Mouse (Mus musculus) neural tube, embryonic 14.5 days (tissue): ENCODE measurements around the gene Cmip. TPM values are rescaled to one million over a fixed set of nuclear protein-coding genes. Genes with fewer than 3 reads are reported as not detected.

Experiments used
- ATAC-seq: fragments of 200-750 bp; cut with Nextera tagmentation; 2 replicates; pipeline ENCODE4 v1.8.0; 2017; ENCODE audit warnings: low read depth, mild to moderate bottlenecking, moderate TSS enrichment, moderate library complexity
- H3K27ac ChIP-seq: fragments of 300-500 bp; sonication (generic); 2 replicates; pipeline ENCODE4 v1.5.1; 2014; ENCODE audit warnings: low read depth, mild to moderate bottlenecking, control low read depth, low read length, moderate library complexity, mixed read lengths
- H3K27me3 ChIP-seq: fragments of 300-500 bp; sonication (generic); 2 replicates; pipeline ENCODE4 v1.6.1; 2014; ENCODE audit warnings: low read length; ENCODE audit not compliant: control insufficient read depth, insufficient read depth
- H3K36me3 ChIP-seq: fragments of 300-500 bp; sonication (generic); 2 replicates; pipeline ENCODE4 v1.6.1; 2014; ENCODE audit warnings: low read length, mixed read lengths; ENCODE audit not compliant: control insufficient read depth, insufficient read depth
- H3K4me1 ChIP-seq: fragments of 300-500 bp; sonication (generic); 2 replicates; pipeline ENCODE4 v1.6.1; 2014; ENCODE audit warnings: low read length; ENCODE audit not compliant: control insufficient read depth, insufficient read depth
- H3K4me2 ChIP-seq: fragments of 300-500 bp; sonication (generic); 2 replicates; pipeline ENCODE4 v1.6.1; 2014; ENCODE audit warnings: mild to moderate bottlenecking, low read depth, low read length, control low read depth
- H3K4me3 ChIP-seq: fragments of 300-500 bp; sonication (generic); 2 replicates; pipeline ENCODE4 v1.5.1; 2014; ENCODE audit warnings: low read depth, low read length, control low read depth, mixed read lengths
- H3K9ac ChIP-seq: fragments of 300-500 bp; sonication (generic); replicated peaks from 2 replicates; pipeline ENCODE4 v1.6.1; 2014; ENCODE audit warnings: low read depth, mild to moderate bottlenecking, control low read depth, low read length, mixed read lengths
- H3K9me3 ChIP-seq: fragments of 300-500 bp; sonication (generic); 2 replicates; pipeline ENCODE4 v1.6.1; 2016; ENCODE audit warnings: low read length; ENCODE audit not compliant: control insufficient read depth
- WGBS: fragments of 180-500 bp; shearing (Covaris S2); extraction: QIAGEN DNeasy Blood & Tissue Kit; methylation state at CpG from one replicate; pipeline ENCODE4 v1.1.7; 2014; 5-methylcytosine and 5-hydroxymethylcytosine counted together
- polyA plus RNA-seq: library from polyadenylated mRNA; unstranded; fragments of >200 nt; fragmentation: Nextera tagmentation; extraction: Ambion mirVana; gene quantifications from 2 replicates; pipeline ENCODE4 v1.2.1, GENCODE M21; 2014

Gene Cmip
- polyA plus RNA-seq, 1 experiment from 2014 or later, result 135 TPM

DNA sequence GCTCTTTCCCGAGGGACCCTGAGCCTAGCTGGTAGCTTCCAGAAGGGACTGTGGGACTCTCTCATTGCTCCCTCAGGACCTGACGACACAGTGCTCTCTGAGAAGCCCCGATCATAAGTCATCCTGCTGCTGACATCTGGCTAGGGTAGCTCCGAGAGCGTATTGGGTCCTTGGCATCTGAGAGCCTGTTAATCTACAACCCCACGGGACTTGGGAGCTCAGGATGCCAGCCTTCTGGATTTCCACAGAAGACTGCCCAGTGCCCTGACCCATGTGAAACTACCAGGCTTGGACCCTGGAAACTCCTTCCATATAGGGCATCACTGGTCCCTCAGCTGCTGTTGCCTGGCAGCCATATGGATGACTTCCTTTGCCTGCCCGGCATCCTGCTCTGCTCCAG is 43.3 kb downstream of the Cmip start:
- no peak overlapping the region for H3K9ac ChIP-seq
- no peak overlapping the region for H3K27ac ChIP-seq
- no peaks in the 10 kb centered on the region for H3K36me3 ChIP-seq
- H3K4me2 ChIP-seq, result no peak overlapping the region
- WGBS, result 39% methylated on average over 7 of the region's 7 CpGs
- H3K4me3 ChIP-seq, result no peak overlapping the region
- peak; percentile 29; the same call in 1 of the 2 replicates for ATAC-seq
- peaks cover 31% of the 10 kb centered on the region for H3K4me1 ChIP-seq
- H3K27me3 ChIP-seq, result no peaks in the 10 kb centered on the region
- H3K9me3 ChIP-seq, result no peaks in the 10 kb centered on the region

DNA sequence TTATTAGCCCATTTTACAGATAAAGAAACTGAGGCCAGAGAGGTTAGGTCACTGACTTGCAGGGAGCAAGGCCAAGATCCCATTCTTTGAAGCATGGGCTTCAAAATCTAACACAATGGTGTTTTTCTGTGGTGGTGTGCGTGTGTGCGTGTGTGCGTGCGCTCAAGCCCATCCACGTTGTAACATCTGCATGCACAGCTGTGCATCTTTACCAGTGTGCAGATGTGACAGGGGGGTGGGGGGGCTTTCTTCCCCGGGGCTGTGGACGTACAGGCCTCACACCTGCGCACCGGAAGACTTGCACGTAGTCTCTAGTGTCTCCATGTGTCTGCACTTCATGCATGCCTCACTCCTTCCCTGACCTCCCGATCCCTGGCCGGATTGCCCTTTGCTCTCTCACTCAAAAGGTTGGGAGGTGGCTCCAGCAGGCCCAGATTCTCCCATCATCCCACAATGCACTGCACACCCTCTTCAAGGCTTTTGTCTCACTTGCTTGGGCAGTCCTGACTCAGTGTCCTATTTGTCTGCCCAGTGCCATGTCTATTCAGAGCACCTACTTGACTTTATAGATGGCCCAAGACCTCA is 44.7 kb downstream of the Cmip start:
- no peak overlapping the region for H3K4me2 ChIP-seq
- ATAC-seq, result no peak
- no peak overlapping the region for H3K9ac ChIP-seq
- no peaks in the 10 kb centered on the region for H3K36me3 ChIP-seq
- H3K4me3 ChIP-seq, result no peak overlapping the region
- H3K4me1 ChIP-seq, result peaks cover 31% of the 10 kb centered on the region
- no peak overlapping the region for H3K27ac ChIP-seq
- no peaks in the 10 kb centered on the region for H3K9me3 ChIP-seq
- H3K27me3 ChIP-seq, result no peaks in the 10 kb centered on the region
- 77% methylated on average over 12 of the region's 12 CpGs for WGBS

DNA sequence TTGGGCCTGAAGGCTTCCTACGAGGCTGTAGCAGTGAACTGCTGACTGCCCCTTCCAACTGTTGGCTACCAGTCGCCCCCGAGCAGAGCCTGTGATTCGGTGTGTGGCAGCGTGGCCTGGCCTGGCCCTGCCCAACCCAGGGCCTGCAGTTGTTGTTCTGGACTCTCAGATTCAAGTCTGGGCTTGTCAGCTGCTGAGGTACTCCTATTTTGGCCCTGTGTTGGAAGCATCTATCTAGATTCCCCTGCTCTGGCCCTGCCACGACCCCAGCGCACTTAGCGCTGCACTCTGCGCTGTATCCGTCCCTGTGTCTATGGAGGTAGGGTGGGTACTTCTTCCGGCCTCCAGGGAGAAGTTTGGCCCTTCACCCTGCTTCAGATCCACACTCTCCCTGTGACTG is 45.2 kb downstream of the Cmip start:
- H3K9ac ChIP-seq, result no peak overlapping the region
- no peak overlapping the region for H3K4me3 ChIP-seq
- H3K4me1 ChIP-seq, result peaks cover 34% of the 10 kb centered on the region
- no peaks in the 10 kb centered on the region for H3K36me3 ChIP-seq
- ATAC-seq, result no peak
- H3K4me2 ChIP-seq, result no peak overlapping the region
- no peaks in the 10 kb centered on the region for H3K27me3 ChIP-seq
- no peak overlapping the region for H3K27ac ChIP-seq
- 87% methylated on average over 11 of the region's 11 CpGs for WGBS
- H3K9me3 ChIP-seq, result no peaks in the 10 kb centered on the region

DNA sequence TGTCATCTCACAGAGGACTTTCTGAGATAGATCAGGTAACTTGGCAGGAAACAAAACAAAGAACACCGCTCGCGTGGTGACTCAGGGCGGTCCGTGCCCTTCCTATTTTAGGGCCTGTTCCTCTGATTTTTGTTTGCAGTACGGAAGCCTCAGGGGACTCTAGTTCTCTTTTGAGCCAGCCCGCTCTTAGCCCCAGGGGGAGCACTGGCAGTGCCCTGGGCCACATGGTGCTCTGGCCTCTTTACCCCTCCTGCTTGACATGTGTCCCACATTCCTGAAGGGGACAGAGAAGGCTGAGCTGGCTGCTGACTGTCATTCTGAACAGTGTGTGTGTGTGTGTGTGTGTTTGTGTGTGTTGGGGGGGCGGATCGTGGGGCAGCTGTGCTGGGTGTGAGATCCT is 46.8 kb downstream of the Cmip start:
- H3K9ac ChIP-seq, result no peak overlapping the region
- H3K9me3 ChIP-seq, result no peaks in the 10 kb centered on the region
- H3K4me3 ChIP-seq, result no peak overlapping the region
- H3K27ac ChIP-seq, result no peak overlapping the region
- H3K36me3 ChIP-seq, result no peaks in the 10 kb centered on the region
- no peak for ATAC-seq
- H3K27me3 ChIP-seq, result no peaks in the 10 kb centered on the region
- 48% methylated on average over 9 of the region's 9 CpGs for WGBS
- no peak overlapping the region for H3K4me2 ChIP-seq
- peaks cover 37% of the 10 kb centered on the region for H3K4me1 ChIP-seq

DNA sequence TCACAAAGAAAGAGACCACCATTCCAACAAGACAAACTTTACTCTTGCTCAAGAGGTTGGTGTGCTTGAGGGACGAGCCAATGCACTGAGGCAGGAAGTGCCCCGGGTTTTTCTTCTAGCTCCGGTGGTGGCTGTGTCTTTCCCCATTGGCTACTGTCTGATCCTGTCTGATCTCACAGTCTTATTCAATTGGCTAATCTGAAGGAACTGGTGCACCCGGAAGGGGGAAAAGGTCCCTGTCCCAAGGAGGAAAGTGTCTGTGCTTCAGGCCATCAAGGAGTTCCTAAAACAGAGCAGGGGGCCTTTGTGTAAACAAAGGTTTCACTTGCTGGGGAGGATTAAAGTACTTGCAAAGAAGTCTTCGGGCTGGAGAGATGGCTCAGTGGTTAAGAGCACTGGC is 48.5 kb downstream of the Cmip start:
- H3K4me2 ChIP-seq, result no peak overlapping the region
- no peaks in the 10 kb centered on the region for H3K36me3 ChIP-seq
- no peaks in the 10 kb centered on the region for H3K27me3 ChIP-seq
- WGBS, result 71% methylated on average over 5 of the region's 5 CpGs
- H3K9me3 ChIP-seq, result no peaks in the 10 kb centered on the region
- no peak overlapping the region for H3K4me3 ChIP-seq
- no peak overlapping the region for H3K9ac ChIP-seq
- no peak overlapping the region for H3K27ac ChIP-seq
- no peak for ATAC-seq
- peaks cover 20% of the 10 kb centered on the region for H3K4me1 ChIP-seq

DNA sequence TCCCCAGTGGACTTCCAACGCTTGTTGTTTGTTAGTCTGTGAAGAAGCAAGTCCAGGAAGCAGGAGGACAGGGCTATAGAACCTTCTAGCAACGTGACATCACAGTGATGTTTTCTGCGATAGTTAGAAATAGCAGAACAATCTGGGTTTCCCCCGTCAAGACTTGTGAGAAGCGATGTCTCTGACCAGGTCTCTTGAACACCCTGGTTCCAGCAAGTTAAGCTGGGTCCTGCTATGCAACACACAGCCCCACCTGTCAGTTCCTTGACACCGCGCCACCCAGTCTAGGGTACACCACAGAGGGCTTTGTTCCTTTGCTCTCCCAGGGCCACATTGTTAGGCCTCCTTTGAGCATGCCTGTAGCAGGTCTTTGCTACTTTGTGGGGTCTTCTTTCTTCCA is 49.9 kb downstream of the Cmip start:
- no peaks in the 10 kb centered on the region for H3K27me3 ChIP-seq
- no peak overlapping the region for H3K4me2 ChIP-seq
- no peak for ATAC-seq
- no peak overlapping the region for H3K9ac ChIP-seq
- WGBS, result 88% methylated on average over 7 of the region's 7 CpGs
- no peak overlapping the region for H3K27ac ChIP-seq
- H3K4me3 ChIP-seq, result no peak overlapping the region
- H3K4me1 ChIP-seq, result peaks cover 19% of the 10 kb centered on the region
- H3K36me3 ChIP-seq, result no peaks in the 10 kb centered on the region
- no peaks in the 10 kb centered on the region for H3K9me3 ChIP-seq

DNA sequence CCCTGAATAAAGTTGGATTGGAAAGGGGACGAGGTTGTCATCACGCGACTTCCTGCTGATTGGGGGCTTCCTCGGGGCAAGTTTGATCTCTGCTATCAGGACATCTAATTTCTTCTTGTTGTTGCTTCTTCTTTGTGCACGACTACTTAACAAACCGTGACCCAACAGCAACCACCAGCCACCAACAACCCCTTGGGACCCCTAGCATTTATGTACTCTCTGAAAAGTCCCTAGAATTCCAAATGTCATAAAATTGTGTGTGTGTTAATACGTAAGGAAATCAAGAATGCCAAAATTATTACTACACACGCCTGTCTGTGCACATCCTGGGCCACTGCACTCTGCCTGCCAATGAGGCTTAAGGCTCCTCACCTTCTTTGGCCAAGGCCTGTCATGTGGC is 50.4 kb downstream of the Cmip start:
- Histone ChIP-seq H3K4me3 (no peak overlapping the region), H3K27ac (no peak overlapping the region), H3K4me1 (peaks cover 15% of the 10 kb centered on the region), H3K4me2 (no peak overlapping the region), H3K27me3 (no peaks in the 10 kb centered on the region), H3K9ac (no peak overlapping the region), H3K36me3 (no peaks in the 10 kb centered on the region), H3K9me3 (no peaks in the 10 kb centered on the region)
- WGBS, result 67% methylated on average over 8 of the region's 8 CpGs
- no peak for ATAC-seq

DNA sequence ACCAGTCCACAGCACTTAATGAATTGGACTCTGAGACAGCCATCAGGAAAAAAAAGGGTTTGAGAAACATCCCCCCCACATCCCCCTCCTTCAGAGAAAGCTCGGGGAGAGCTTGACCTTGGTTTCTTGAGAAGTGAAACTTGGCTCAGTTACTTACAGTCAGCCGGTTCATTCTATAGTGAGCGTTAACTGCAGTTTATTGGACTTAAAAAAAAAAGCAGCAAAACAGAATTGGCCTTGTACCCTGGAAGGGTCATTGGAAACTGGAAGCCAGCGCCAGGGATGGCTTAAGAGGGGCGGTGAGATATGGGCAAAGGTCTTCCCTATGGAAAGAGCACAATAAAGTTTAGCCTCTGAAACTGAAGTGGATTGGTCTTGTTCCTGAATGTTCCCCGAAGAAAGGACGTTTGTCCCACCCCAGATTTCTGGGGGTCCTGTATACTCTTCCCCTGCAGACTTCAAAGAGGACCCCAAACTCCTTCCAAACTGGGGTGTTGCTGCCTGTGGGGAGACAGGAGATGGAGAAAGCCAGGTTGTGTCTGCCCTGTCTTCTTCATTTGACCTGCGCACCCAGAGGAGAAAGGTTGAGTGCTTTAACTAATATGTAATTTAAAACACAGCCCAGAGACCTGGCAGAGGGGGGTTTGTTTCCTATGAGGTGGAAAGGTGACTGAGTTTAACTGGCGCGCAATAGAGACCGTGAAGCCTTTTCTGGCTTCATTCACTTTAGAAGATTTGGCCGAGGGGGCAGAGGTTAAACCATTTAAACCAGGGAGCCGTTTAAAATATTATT is 51.6 kb downstream of the Cmip start:
- Histone ChIP-seq H3K9me3 (no peaks in the 10 kb centered on the region), H3K27ac (no peak overlapping the region), H3K4me2 (no peak overlapping the region), H3K4me1 (peaks cover 10% of the 10 kb centered on the region), H3K27me3 (no peaks in the 10 kb centered on the region), H3K4me3 (no peak overlapping the region), H3K9ac (no peak overlapping the region), H3K36me3 (no peaks in the 10 kb centered on the region)
- ATAC-seq, result no peak
- WGBS, result 86% methylated on average over 13 of the region's 13 CpGs

DNA sequence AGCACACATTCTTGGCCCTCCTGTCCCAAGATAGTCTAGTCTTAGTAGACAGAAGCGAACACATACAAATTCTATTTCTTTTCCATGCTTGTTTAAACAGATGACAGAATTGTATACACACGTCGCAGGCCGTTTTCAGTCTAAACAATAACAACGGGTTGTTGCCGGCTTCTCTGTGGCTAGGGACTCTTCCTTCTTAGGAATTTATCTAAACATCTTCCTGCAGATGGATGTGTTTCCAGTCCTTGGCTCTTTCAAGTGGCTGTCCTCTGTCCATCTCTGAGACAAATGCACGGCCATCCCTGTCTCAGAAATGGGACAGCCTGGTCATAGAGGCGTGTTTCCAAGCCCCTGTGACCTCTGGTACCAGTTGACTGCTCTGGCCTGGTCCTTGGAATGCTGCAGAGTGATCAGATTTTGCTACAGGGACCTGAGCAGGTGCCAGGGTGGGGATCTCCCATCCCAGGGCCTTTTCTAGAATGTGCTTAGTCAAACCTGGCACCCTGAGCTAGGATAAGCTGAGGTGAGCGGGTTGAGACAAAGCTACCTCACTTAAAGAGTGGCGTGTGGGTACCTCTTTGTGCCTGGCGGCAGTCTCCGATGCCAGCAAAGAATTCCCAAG is 52.9 kb downstream of the Cmip start:
- no peaks in the 10 kb centered on the region for H3K36me3 ChIP-seq
- H3K4me1 ChIP-seq, result peaks cover 13% of the 10 kb centered on the region
- no peak overlapping the region for H3K4me2 ChIP-seq
- H3K27me3 ChIP-seq, result no peaks in the 10 kb centered on the region
- H3K4me3 ChIP-seq, result no peak overlapping the region
- 90% methylated on average over 12 of the region's 12 CpGs for WGBS
- no peaks in the 10 kb centered on the region for H3K9me3 ChIP-seq
- no peak overlapping the region for H3K9ac ChIP-seq
- ATAC-seq, result no peak
- H3K27ac ChIP-seq, result no peak overlapping the region
